Comparison of ENCODE assay signal across 12 mouse cellular contexts in the genomic region with DNA sequence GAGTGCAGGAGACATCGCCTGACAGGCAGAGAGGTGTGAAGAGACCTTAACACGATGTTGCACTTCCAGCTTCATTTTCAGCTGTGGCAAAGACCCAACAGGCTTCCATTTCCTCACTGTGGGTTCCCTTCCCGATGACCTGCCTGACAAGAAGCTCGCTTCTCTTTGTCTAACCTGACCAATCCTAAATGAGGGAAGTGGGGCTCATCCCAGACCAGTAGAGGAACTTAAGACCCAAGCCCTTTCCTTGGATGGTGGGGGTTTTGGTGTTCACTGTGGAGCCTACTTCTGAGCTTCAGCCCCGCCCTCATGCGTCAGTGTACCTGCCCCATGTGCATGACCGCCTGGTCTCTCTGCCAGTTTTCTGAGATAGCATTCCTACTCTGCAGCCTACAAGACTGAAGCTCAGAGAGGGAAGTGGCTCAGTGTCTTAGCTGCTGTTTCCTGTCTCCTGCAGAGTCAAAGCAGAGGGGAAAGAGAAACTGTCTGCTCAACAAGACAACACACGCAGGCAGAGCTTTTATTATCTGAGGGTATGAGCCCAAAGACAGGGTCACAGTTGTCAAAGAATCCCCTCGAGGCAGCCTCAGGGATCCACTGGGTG. TPM values are rescaled to one million over a fixed set of nuclear protein-coding genes. Genes with fewer than 3 reads are reported as not detected.
A peak's percentile ranks its signal among the peaks of the same experiment; 100 is the strongest.
DNase-seq lines count a peak whose midpoint lies in the region; ATAC-seq and TF ChIP-seq lines count a peak whose summit lies in the region.
"Had no signal": no experiment of that assay in that cellular context is flagged by ENCODE, and none has a peak within 500 bp of the region (broad histone marks: within the 10 kb centered on the region; RNA-seq: fewer than 3 reads in every experiment).

No protein-coding gene starts in this region.

- no peak for TF ChIP-seq POLR2A in heart, adult 2 months (IDR thresholded peaks at IDR 0.05; ENCODE audit: insufficient read depth, low read depth, low read length)
- no peak for TF ChIP-seq POLR2A in liver, adult 2 months (IDR thresholded peaks at IDR 0.05; ENCODE audit: extremely low read depth, insufficient read depth, low read length)

- TF ChIP-seq CTCF in heart, adult 2 months (IDR thresholded peaks at IDR 0.05): no peak
- TF ChIP-seq CTCF in liver, adult 2 months (IDR thresholded peaks at IDR 0.05; ENCODE audit: low read depth, low read length): no peak

- no peaks in the 10 kb centered on the region for H3K9me3 ChIP-seq in heart, embryonic 11.5 days (replicated peaks; ENCODE audit: control insufficient read depth, low read length)
- H3K9me3 ChIP-seq: limb, embryonic 12.5 days had no signal

- 51% methylated on average over 9 of the region's 9 CpGs for WGBS in heart, adult 2 months
- 77% methylated on average over 9 of the region's 9 CpGs for WGBS in liver, adult 2 months
- 66% methylated on average over 9 of the region's 9 CpGs for WGBS in heart, embryonic 11.5 days (ENCODE audit: insufficient replicate concordance)

- 0 out of 2 replicates have a peak, but pooled peaks have one; percentile 26 for ATAC-seq in heart, embryonic 11.5 days (replicated peaks; ENCODE audit: insufficient number of reproducible peaks, low FRiP score, low TSS enrichment)

- H3K27me3 ChIP-seq in heart, adult 2 months (ENCODE audit: control insufficient read depth, insufficient read depth, low read length): no peaks in the 10 kb centered on the region
- H3K27me3 ChIP-seq in liver, adult 2 months (ENCODE audit: control insufficient read depth, insufficient read depth, low read length): no peaks in the 10 kb centered on the region
- no peaks in the 10 kb centered on the region for H3K27me3 ChIP-seq in heart, embryonic 11.5 days (ENCODE audit: control insufficient read depth, insufficient read depth, low read length)

- no peak overlapping the region for H3K4me3 ChIP-seq in heart, adult 2 months
- no peak overlapping the region for H3K4me3 ChIP-seq in liver, adult 2 months (ENCODE audit: insufficient read depth, low read depth, low read length)
- no peak overlapping the region for H3K4me3 ChIP-seq in heart, embryonic 11.5 days (ENCODE audit: low read depth, low read length)
- H3K4me3 ChIP-seq: limb, embryonic 12.5 days had no signal

- intact Hi-C loops in heart, adult 2 months (cut with DNase I): no loop called here
- intact Hi-C loops in heart, postnatal 36 days (cut with DNase I): loop anchor here (2.0 kb wide), 1 partner anchor 45 kb away; no protein-coding TSS in a partner anchor

- H3K36me3 ChIP-seq in heart, adult 2 months (ENCODE audit: control insufficient read depth, insufficient read depth, low read length): no peaks in the 10 kb centered on the region
- no peaks in the 10 kb centered on the region for H3K36me3 ChIP-seq in liver, adult 2 months (ENCODE audit: control insufficient read depth, insufficient read depth, low read length)
- no peaks in the 10 kb centered on the region for H3K36me3 ChIP-seq in heart, embryonic 11.5 days (ENCODE audit: control insufficient read depth, insufficient read depth, low read length)
- H3K36me3 ChIP-seq: limb, embryonic 12.5 days had no signal

- no peak overlapping the region for H3K4me2 ChIP-seq in heart, embryonic 11.5 days
- H3K4me2 ChIP-seq: hindbrain, embryonic 14.5 days; limb, embryonic 12.5 days had no signal

- H3K79me2 ChIP-seq in heart, adult 2 months (replicated peaks; ENCODE audit: control insufficient read depth, insufficient read depth, low read length): no peaks in the 10 kb centered on the region
- H3K79me2 ChIP-seq in liver, adult 2 months (ENCODE audit: control insufficient read depth, insufficient read depth, low read length): no peaks in the 10 kb centered on the region

- no peak for TF ChIP-seq EP300 in heart, adult 2 months (IDR thresholded peaks at IDR 0.05; ENCODE audit: insufficient read depth, low read depth, low read length)

- DNase-seq in heart, adult 2 months: peak in 1 of 2 experiments; percentile 24
- DNase-seq in heart, postnatal 36 days: no peak
- DNase-seq in liver, adult 2 months (ENCODE audit: extremely low read depth, low read depth, low spot score): peak; percentile 5
- no peak for DNase-seq in liver
- DNase-seq in thymus, postnatal 25 days: peak; percentile 11
- DNase-seq in lung, postnatal 10 days: no peak
- no peak for DNase-seq in frontal cortex, adult 2 months (ENCODE audit: extremely low spot score in 1 of 2, low spot score in 1 of 2)

- H3K4me1 ChIP-seq in heart, adult 2 months (ENCODE audit: control insufficient read depth, insufficient read depth, low read length): no peaks in the 10 kb centered on the region
- H3K4me1 ChIP-seq in liver, adult 2 months (ENCODE audit: control insufficient read depth, insufficient read depth, low read length): no peaks in the 10 kb centered on the region
- H3K4me1 ChIP-seq in heart, embryonic 11.5 days (ENCODE audit: control insufficient read depth, insufficient read depth, low read length): peaks cover 10% of the 10 kb centered on the region; the same call in 1 of the 2 replicates

- H3K9ac ChIP-seq in heart, adult 2 months (ENCODE audit: low read depth, low read length): no peak overlapping the region
- H3K9ac ChIP-seq in liver, adult 2 months (ENCODE audit: low read depth, low read length): no peak overlapping the region
- H3K9ac ChIP-seq in heart, embryonic 11.5 days (ENCODE audit: low read depth, low read length): no peak overlapping the region
- H3K9ac ChIP-seq: hindbrain, embryonic 14.5 days; limb, embryonic 12.5 days had no signal

- peak overlapping the region; percentile 51; the same call in 1 of the 2 replicates for H3K27ac ChIP-seq in heart, adult 2 months
- H3K27ac ChIP-seq in liver, adult 2 months (replicated peaks; ENCODE audit: insufficient read depth, low read depth, low read length): no peak overlapping the region
- H3K27ac ChIP-seq in heart, embryonic 11.5 days (ENCODE audit: low read depth, low read length): no peak overlapping the region
- H3K27ac ChIP-seq: hindbrain, embryonic 14.5 days; limb, embryonic 12.5 days had no signal

RNA-seq across cellular contexts. Expression of a gene that starts 8.9 kb away (rescaled TPM):
- not detected for total RNA-seq in heart, adult 2 months (2021)
- not detected in 2 replicates for polyA plus RNA-seq in heart, adult 2 months (2012; rRNA removed)
- not detected for total RNA-seq in heart, postnatal 36 days (2021)
- total RNA-seq in liver, adult 2 months (2014; rRNA removed): not detected in 2 replicates
- polyA plus RNA-seq in liver, adult 2 months (2012; rRNA removed): not detected in 2 replicates
- polyA plus RNA-seq in heart, embryonic 11.5 days (2014; fragmentation: Nextera tagmentation; extraction: Ambion mirVana): 0.10 TPM in 1 of 2 replicates, not detected in the other
- 1.5 and 1.7 TPM in 2 replicates for polyA plus RNA-seq in frontal cortex, adult 2 months (2012; rRNA removed)
- total RNA-seq: gastrocnemius, adult 18-20 months had no signal
- polyA plus RNA-seq: spleen, adult 2 months had no signal

RNA-seq across cellular contexts. Expression of a gene that starts 51.3 kb away (rescaled TPM):
- total RNA-seq in heart, adult 2 months (2021): 10 to 100 TPM; 35.0 to 36.3 TPM
- 9.2 and 19.5 TPM in 2 replicates for polyA plus RNA-seq in heart, adult 2 months (2012; rRNA removed)
- 10 to 100 TPM; 35.4 to 37.8 TPM for total RNA-seq in heart, postnatal 36 days (2021)
- 2.5 and 2.9 TPM in 2 replicates for total RNA-seq in liver, adult 2 months (2014; rRNA removed)
- 0.41 and 0.82 TPM in 2 replicates for polyA plus RNA-seq in liver, adult 2 months (2012; rRNA removed)
- polyA plus RNA-seq in heart, embryonic 11.5 days (2014; fragmentation: Nextera tagmentation; extraction: Ambion mirVana): 26.0 and 26.8 TPM in 2 replicates
- 10.6 and 10.9 TPM in 2 replicates for polyA plus RNA-seq in frontal cortex, adult 2 months (2012; rRNA removed)

Comparison
In these comparisons a context has a peak if more than half of its experiments do, and no peak if none do; other contexts are left out.
1. DNase-seq: peak in liver, adult 2 months (single experiment) and thymus, postnatal 25 days (single experiment); none in heart, postnatal 36 days (0 of 2), liver (single experiment), lung, postnatal 10 days (single experiment) and frontal cortex, adult 2 months (0 of 2).